Mouse (Mus musculus) embryonic facial prominence, embryonic 12.5 days (tissue): Measurements from ENCODE around the gene Tpmt. TPM values are rescaled to one million over a fixed set of nuclear protein-coding genes. Genes with fewer than 3 reads are reported as not detected.

Experiments used
- ATAC-seq: fragments of 200-750 bp; cut with Nextera tagmentation; 2 replicates; pipeline ENCODE4 v1.8.0; 2017; ENCODE audit not compliant: insufficient number of reproducible peaks, insufficient read depth, low FRiP score, low TSS enrichment
- H3K27ac ChIP-seq: fragments of 300-500 bp; sonication (generic); 2 replicates; pipeline ENCODE4 v1.5.1; 2016; ENCODE audit warnings: mild to moderate bottlenecking
- H3K27me3 ChIP-seq: fragments of 300-500 bp; sonication (generic); 2 replicates; pipeline ENCODE4 v1.6.1; 2016; ENCODE audit warnings: mild to moderate bottlenecking, moderate library complexity
- H3K36me3 ChIP-seq: fragments of 300-500 bp; sonication (generic); 2 replicates; pipeline ENCODE4 v1.6.1; 2016; ENCODE audit warnings: mild to moderate bottlenecking
- H3K4me1 ChIP-seq: fragments of 300-500 bp; sonication (generic); 2 replicates; pipeline ENCODE4 v1.6.1; 2016
- H3K4me2 ChIP-seq: fragments of 300-500 bp; sonication (generic); replicated peaks from 2 replicates; pipeline ENCODE4 v1.6.1; 2016; ENCODE audit warnings: mild to moderate bottlenecking, moderate library complexity
- H3K4me3 ChIP-seq: fragments of 300-500 bp; sonication (generic); 2 replicates; pipeline ENCODE4 v1.5.1; 2016; ENCODE audit warnings: mild to moderate bottlenecking
- H3K9ac ChIP-seq: fragments of 300-500 bp; sonication (generic); 2 replicates; pipeline ENCODE4 v1.6.1; 2016; ENCODE audit warnings: mild to moderate bottlenecking, moderate library complexity
- H3K9me3 ChIP-seq: fragments of 300-500 bp; sonication (generic); 2 replicates; pipeline ENCODE4 v1.6.1; 2016; ENCODE audit warnings: mild to moderate bottlenecking, moderate library complexity
- WGBS: fragments of 180-500 bp; shearing (Covaris S2); methylation state at CpG from one replicate; pipeline ENCODE4 v1.1.7; 2016; 5-methylcytosine and 5-hydroxymethylcytosine counted together
- polyA plus RNA-seq: library from polyadenylated mRNA; unstranded; fragments of >200 nt; fragmentation: Nextera tagmentation; extraction: Ambion mirVana; gene quantifications from 2 replicates; pipeline ENCODE4 v1.2.1, GENCODE M21; 2016

The Tpmt gene
- polyA plus RNA-seq, 1 experiment from 2014 or later, result 25.5 TPM

DNA sequence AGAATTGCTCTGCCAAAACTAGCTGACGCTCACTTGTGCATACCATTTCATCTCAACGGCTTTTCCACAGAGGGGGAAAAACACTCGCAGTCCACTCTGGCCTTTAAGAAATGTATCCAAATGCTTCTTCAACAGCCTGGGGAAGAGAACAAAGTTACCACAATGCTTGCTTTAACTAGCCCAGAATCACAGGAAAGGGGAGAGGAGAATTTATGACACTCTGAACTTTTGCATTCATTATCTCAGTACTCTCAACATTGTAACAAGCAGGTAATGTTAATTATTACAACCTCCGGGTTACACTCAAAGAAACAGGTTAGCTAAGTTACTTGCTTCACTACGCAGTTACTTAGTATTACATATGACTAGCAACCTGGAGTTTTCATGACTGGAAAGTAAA lies 4.5 kb downstream of the Tpmt start:
- Histone ChIP-seq H3K4me3 (no peak overlapping the region), H3K36me3 (no peaks in the 10 kb centered on the region), H3K27ac (no peak overlapping the region), H3K4me2 (no peak overlapping the region), H3K9me3 (no peaks in the 10 kb centered on the region), H3K4me1 (peaks cover 4% of the 10 kb centered on the region; the same call in 1 of the 2 replicates), H3K27me3 (no peaks in the 10 kb centered on the region), H3K9ac (no peak overlapping the region)
- WGBS, result 90% methylated on average over 5 of the region's 5 CpGs
- no peak for ATAC-seq

DNA sequence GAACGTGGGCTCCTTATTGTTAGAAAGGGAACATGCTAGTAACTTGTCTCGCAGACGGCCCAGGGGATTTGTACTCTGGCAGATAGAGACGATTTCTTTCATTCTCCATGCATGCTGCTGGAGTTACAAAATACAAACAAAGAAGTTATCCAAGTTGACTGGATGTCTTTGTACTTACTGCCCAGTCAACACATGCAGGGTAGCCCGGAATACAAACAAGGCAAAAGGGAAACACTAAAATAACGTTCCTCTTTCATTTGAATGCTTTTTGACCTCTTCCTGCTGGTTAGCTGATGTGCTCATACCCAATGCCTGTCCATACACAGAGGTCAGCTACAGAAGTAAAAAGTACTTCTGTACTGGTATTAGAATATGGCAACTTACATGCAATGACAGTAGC lies 6.6 kb downstream of the Tpmt start:
- 80% methylated on average over 6 of the region's 6 CpGs for WGBS
- no peaks in the 10 kb centered on the region for H3K27me3 ChIP-seq
- 0 out of 2 replicates have a peak, but pooled peaks cover under 1% of the 10 kb centered on the region for H3K4me1 ChIP-seq
- no peaks in the 10 kb centered on the region for H3K9me3 ChIP-seq
- H3K9ac ChIP-seq, result no peak overlapping the region
- H3K27ac ChIP-seq, result no peak overlapping the region
- no peak overlapping the region for H3K4me2 ChIP-seq
- no peaks in the 10 kb centered on the region for H3K36me3 ChIP-seq
- ATAC-seq, result no peak
- H3K4me3 ChIP-seq, result no peak overlapping the region

DNA sequence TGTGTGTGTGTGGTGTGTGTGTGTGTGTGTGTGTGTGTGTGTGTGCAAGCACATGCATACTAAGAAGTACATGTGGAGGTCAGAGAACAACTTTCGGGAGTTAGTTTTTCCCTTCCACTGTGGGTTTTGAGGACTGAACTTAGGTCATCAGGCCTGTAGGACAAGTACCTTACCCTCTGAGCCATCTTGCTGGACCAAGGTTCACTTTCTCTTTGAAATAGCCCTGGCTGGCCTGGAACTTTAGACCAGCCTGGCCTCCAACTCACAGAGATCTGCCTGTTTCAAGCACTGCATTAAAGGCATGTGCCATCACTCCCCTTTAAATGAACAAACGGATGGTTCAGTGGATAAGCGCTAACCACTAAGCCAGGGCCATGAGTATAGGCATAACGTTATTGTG lies 10.9 kb downstream of the Tpmt start:
- no peak overlapping the region for H3K4me2 ChIP-seq
- no peaks in the 10 kb centered on the region for H3K9me3 ChIP-seq
- ATAC-seq, result no peak
- 88% methylated on average over 4 of the region's 4 CpGs for WGBS
- H3K27ac ChIP-seq, result no peak overlapping the region
- no peaks in the 10 kb centered on the region for H3K36me3 ChIP-seq
- H3K9ac ChIP-seq, result no peak overlapping the region
- H3K4me1 ChIP-seq, result 0 out of 2 replicates have a peak, but pooled peaks cover 4% of the 10 kb centered on the region
- no peak overlapping the region for H3K4me3 ChIP-seq
- no peaks in the 10 kb centered on the region for H3K27me3 ChIP-seq

DNA sequence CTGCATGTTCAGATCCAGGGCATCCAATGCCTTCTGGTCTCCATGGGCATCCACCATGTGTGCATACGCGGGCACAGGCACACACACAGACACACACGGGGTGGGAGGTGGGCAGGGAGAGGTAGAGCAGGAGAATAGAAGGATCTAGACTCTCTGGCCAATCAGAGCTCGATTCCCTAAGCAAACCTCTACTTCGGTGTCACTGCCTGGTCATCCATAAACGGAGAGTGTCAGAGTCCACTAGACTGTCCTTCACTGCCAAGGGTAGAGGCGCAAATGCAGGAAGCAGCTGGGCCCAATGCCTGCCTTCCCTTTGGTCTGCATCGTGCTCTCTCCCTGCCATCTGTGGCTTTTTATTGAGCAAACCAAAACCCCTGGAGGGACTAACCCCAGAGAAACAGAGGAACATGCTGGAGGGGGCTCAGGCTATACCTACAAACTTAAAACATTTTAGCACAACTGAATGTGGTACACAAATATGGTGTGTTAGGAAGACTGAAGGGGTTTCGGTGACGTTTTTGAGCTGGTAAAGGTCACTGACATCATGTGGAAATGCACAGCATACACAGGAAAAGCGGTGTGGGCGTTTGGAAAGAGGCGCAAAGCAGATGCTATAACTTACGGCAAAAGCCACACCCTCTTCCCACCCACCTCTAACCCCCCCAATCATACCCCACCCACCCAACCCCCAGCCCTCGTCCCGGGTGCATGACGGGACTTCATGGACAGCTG lies 14.0 kb downstream of the Tpmt start:
- Histone ChIP-seq H3K9ac (no peak overlapping the region), H3K9me3 (no peaks in the 10 kb centered on the region), H3K27me3 (no peaks in the 10 kb centered on the region), H3K4me2 (no peak overlapping the region), H3K36me3 (no peaks in the 10 kb centered on the region), H3K27ac (no peak overlapping the region), H3K4me3 (no peak overlapping the region), H3K4me1 (0 out of 2 replicates have a peak, but pooled peaks cover 4% of the 10 kb centered on the region)
- WGBS, result 89% methylated on average over 17 of the region's 17 CpGs
- no peak for ATAC-seq

DNA sequence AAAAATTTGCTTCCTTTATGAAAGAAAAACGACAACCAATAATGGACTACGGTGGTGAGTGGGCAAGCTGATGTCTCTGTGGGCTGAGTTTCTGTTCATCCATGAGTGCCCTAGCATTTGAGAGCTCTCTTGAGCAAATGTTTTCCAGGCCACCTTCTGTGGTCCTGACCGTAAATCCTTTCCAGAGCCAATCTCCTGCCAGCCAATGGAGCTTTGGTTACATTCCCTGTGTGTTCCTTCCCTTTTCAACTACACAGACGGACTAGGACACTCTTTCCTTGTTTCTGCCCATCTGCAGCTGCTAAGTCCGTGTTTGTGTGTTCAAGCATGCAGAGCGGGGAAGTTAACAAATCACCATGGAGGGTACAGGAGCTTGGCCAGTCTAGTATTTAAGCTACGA lies 23.7 kb downstream of the Tpmt start:
- H3K4me1 ChIP-seq, result no peaks in the 10 kb centered on the region
- ATAC-seq, result no peak

DNA sequence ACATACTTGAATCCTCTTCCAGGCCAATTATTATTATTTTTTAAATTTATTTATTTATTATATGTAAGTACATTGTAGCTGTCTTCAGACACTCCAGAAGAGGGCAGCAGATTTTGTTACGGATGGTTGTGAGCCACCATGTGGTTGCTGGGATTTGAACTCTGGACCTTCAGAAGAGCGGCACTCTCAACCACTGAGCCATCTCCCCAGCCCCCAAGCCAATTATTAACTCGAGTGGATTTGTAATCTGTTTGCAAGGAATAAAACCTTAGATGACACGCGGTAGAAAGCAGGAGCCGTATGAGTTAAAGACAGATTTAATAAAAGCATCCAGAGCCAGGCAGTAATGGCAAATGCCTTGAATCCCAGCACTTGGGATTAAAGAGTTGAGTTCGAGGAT lies 24.8 kb downstream of the Tpmt start:
- no peak overlapping the region for H3K4me3 ChIP-seq
- 0 out of 2 replicates have a peak, but pooled peaks cover 3% of the 10 kb centered on the region for H3K27me3 ChIP-seq
- H3K4me2 ChIP-seq, result no peak overlapping the region
- WGBS, result 87% methylated on average over 7 of the region's 7 CpGs
- no peaks in the 10 kb centered on the region for H3K4me1 ChIP-seq
- no peak for ATAC-seq
- no peak overlapping the region for H3K27ac ChIP-seq
- H3K36me3 ChIP-seq, result no peaks in the 10 kb centered on the region
- H3K9me3 ChIP-seq, result no peaks in the 10 kb centered on the region
- H3K9ac ChIP-seq, result no peak overlapping the region

More for the DNA sequence above, 23.7 kb downstream of the Tpmt start:
- H3K36me3 ChIP-seq, result no peaks in the 10 kb centered on the region
- H3K9me3 ChIP-seq, result no peaks in the 10 kb centered on the region
- 75% methylated on average over 7 of the region's 7 CpGs for WGBS
- no peaks in the 10 kb centered on the region for H3K27me3 ChIP-seq
- H3K9ac ChIP-seq, result no peak overlapping the region
- H3K4me2 ChIP-seq, result no peak overlapping the region
- H3K4me3 ChIP-seq, result no peak overlapping the region
- no peak overlapping the region for H3K27ac ChIP-seq

DNA sequence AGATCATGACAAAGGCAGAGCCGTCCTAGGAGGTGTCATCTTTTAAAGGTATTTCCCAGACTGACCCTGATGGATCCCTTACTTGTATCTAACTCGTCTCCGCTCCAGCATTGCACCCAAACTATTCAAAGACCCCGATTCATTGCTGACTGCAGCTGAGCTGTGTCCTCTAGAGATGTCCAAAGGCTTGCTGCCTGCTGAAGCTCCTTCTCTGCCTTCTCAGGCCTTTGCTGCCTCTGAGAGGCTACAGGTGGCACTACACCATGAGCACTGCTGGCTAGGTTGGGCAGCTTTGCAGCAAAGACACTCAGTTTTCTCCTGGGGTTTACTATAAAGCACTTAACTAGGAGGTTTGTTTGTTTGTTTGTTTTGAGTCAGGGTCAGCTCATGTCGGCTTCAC lies 27.3 kb downstream of the Tpmt start:
- Histone ChIP-seq H3K4me2 (no peak overlapping the region), H3K36me3 (no peaks in the 10 kb centered on the region), H3K27ac (no peak overlapping the region), H3K9ac (no peak overlapping the region), H3K4me3 (no peak overlapping the region), H3K9me3 (0 out of 2 replicates have a peak, but pooled peaks cover 3% of the 10 kb centered on the region), H3K4me1 (0 out of 2 replicates have a peak, but pooled peaks cover 4% of the 10 kb centered on the region), H3K27me3 (0 out of 2 replicates have a peak, but pooled peaks cover 11% of the 10 kb centered on the region)
- ATAC-seq, result no peak
- WGBS, result 55% methylated on average over 5 of the region's 5 CpGs

DNA sequence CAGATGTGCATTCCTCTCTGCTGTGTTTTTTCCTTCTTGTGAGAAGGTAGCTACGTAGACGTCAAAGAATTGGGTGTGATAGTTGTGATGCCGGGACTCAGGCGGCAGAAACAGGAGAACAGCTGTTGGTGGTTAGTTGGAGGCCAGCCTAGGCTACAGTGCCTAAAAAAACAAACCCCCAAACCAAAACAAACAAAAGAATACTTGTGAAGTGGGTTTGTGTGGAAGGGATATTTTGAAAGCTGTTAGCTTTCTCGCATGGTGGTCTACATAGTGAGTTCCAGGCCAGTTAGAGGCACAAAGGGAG lies 29.4 kb downstream of the Tpmt start:
- 43% methylated on average over 5 of the region's 5 CpGs for WGBS
- Histone ChIP-seq H3K27me3 (0 out of 2 replicates have a peak, but pooled peaks cover 11% of the 10 kb centered on the region), H3K4me1 (0 out of 2 replicates have a peak, but pooled peaks cover 4% of the 10 kb centered on the region), H3K9me3 (peaks cover 17% of the 10 kb centered on the region), H3K36me3 (no peaks in the 10 kb centered on the region), H3K4me2 (peak overlapping the region; percentile 94), H3K27ac (no peak overlapping the region), H3K9ac (peak overlapping the region; percentile 52), H3K4me3 (peak overlapping the region; percentile 49; the same call in 1 of the 2 replicates)
- ATAC-seq, result no peak

DNA sequence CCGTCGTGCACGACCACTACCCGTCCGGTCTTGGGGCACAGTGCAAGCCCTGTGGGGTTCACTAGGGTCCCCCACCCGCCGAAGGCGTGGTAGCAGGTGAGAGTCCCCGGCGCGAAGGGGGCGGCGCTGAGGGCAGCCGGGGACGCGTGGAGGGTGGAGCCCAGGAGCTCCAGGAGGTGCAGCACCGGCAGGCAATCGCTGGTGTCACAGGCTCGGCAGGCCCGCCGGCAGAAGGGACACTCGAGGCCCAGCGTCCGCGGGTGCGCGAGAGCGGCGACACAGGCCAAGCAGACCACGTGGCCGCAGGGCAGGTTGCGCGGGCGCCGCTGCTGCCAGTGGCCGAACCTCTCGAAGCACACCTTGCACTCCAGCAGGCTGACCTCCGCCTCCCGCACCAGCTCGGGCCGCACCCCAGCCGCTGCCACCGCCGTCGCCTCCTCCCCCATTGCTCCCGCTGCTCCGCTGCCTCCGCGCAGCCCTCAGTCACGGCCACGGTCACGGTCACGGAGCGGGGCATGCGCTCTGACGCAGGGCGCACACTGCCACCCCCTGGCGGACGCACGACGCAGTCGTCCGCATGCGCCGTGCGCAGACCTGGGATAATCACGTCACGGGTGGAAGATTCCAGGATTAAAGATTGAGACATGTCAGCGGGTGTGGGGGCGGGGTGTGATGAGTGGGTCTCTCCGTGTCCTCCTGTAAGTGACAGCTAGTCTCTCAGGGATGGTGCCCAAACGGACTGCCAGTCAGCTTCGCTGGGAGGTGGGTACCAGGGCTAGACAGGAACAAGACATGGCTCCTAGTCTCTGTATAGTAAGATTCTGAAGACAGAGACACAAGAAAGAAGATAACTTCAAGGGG lies 30.0 kb downstream of the Tpmt start, which contains the start of gene Nhlrc1:
Gene Nhlrc1, minus strand, starts transcription at position 517 of the 861 bp plus-strand sequence.
- 0 out of 2 replicates have a peak, but pooled peaks cover 11% of the 10 kb centered on the region for H3K27me3 ChIP-seq
- 0 out of 2 replicates have a peak, but pooled peaks cover 4% of the 10 kb centered on the region for H3K4me1 ChIP-seq
- peak; percentile 52 for ATAC-seq
- H3K4me3 ChIP-seq, result peak within 1 kb of the TSS; percentile 49
- H3K9ac ChIP-seq, result peak within 1 kb of the TSS; percentile 52
- WGBS, result 3% methylated on average over 73 of the region's 73 CpGs
- H3K27ac ChIP-seq, result no peak within 1 kb of the TSS
- peak within 1 kb of the TSS; percentile 94 for H3K4me2 ChIP-seq
- H3K36me3 ChIP-seq, result no peaks in the 10 kb centered on the region
- H3K9me3 ChIP-seq, result peaks cover 23% of the 10 kb centered on the region

DNA sequence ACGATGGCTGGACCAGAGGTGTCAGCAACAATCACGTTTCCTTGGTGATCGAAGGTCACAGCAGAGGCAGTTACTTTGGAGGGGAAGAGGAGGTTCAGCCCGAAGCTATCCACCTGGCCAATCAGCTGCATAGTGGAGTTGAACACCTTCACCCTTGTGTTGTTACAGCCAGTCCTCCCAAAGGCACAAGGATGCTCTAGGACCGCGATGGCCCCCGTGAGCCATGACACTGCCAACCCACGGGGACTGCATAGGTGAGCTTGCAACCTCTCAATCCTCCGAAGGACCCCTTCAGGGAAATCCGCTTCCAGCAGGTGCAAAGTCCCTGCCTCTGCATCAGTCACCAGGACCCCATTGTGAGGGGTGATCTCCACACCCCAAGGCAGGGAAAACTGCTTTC lies 30.8 kb downstream of the Tpmt start:
- no peaks in the 10 kb centered on the region for H3K36me3 ChIP-seq
- H3K4me1 ChIP-seq, result 0 out of 2 replicates have a peak, but pooled peaks cover 4% of the 10 kb centered on the region
- H3K4me3 ChIP-seq, result peak overlapping the region; percentile 49
- H3K9ac ChIP-seq, result no peak overlapping the region
- 65% methylated on average over 10 of the region's 10 CpGs for WGBS
- H3K27me3 ChIP-seq, result 0 out of 2 replicates have a peak, but pooled peaks cover 11% of the 10 kb centered on the region
- ATAC-seq, result no peak
- H3K9me3 ChIP-seq, result peaks cover 29% of the 10 kb centered on the region
- H3K27ac ChIP-seq, result no peak overlapping the region
- H3K4me2 ChIP-seq, result peak overlapping the region; percentile 94

DNA sequence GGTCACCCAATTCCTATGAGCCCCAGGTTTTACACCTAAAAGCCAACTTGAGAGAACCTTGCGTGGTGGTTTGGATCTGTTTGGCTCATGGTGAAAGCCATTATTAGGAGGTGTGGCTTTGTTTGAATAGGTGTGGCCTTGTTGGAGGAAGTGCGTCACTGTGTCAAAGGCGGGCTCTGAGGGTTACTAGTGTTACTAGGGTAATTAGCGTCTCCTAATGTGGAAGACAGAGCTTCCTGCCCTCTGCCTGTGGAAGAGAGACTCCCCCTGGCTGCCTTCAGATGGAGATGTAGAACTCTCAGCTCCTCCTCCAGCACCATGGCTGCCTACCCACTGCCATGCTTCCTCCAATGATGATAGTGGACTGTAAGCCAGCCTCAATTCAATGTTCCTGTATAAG lies 42.9 kb downstream of the Tpmt start:
- no peak overlapping the region for H3K27ac ChIP-seq
- H3K36me3 ChIP-seq, result no peaks in the 10 kb centered on the region
- H3K4me3 ChIP-seq, result no peak overlapping the region
- no peaks in the 10 kb centered on the region for H3K27me3 ChIP-seq
- 88% methylated on average over 4 of the region's 4 CpGs for WGBS
- no peak for ATAC-seq
- no peak overlapping the region for H3K9ac ChIP-seq
- no peak overlapping the region for H3K4me2 ChIP-seq
- H3K9me3 ChIP-seq, result no peaks in the 10 kb centered on the region
- H3K4me1 ChIP-seq, result no peaks in the 10 kb centered on the region
